Mouse (Mus musculus) adipocyte (in vitro differentiated cells): ENCODE data around the gene Mesd.

Experiments
- DNase-seq: peaks from one replicate; pipeline ENCODE4 v3.0.0-alpha.2; 2016; ENCODE audit warnings: low spot score

Mesd gene

DNA sequence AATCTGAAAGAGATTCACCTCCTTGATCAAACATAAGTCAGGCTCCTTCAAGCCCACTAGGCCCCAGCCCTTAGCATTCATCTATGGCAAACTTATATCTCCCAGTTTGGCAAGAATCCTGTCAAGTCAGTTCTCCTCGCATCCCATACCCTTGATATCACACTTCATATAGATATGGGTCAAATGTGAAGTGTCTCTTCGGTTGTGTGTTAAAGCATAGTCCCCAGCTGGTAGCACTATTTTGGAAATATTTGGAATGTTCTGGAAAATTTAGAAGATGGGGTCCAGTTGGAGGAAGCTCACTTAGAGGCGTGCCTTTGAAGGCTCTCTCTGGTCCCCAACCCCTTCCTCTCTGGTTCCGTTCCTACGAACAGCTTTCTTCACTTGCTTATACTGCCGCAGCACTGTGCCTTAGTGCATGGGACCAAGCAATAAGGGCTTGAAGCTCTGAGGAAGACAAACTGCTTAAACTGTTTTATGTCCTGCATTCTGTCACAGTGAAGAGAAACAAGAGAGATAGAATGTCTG, 29.2 kb downstream of the Mesd start:
- DNase-seq = no peak

DNA sequence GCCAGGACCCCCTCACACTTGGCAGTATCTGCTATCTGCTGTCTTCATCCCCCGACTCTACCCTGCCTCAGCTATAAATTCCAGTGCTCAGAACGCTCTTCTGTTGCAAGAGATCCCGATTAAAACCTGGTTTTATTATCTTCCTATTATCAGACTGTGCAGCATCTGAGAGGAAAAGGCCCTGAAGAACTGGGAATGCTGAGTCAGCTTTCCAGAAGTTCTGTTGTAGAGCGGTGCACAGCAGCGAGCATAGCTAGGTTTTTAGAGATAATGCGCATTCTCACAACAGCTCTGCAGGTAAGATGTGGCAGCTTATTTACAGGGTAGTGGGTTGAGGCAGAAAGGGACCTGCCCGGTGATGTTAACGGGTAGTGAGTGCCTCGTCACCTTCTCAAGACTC, 29.7 kb downstream of the Mesd start:
- DNase-seq = no peak

DNA sequence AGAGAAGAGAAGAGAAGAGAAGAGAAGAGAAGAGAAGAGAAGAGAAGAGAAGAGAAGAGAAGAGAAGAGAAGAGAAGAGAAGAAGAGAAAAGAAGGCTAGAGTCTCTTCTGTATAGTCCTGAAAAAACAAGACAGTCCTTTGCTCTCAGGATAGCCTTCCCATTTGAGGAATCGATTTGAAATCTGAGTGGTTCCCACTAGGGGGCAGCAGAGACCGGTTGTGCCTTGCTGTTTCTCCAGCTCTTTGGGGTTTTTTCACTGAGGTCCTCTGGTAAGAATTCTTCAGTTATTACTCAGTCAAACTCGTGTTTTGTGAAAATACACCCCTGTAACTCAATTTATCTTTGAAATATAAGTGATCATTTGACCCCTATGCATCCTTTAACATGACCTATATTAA, 30.3 kb downstream of the Mesd start:
- DNase-seq = peak; percentile 87

DNA sequence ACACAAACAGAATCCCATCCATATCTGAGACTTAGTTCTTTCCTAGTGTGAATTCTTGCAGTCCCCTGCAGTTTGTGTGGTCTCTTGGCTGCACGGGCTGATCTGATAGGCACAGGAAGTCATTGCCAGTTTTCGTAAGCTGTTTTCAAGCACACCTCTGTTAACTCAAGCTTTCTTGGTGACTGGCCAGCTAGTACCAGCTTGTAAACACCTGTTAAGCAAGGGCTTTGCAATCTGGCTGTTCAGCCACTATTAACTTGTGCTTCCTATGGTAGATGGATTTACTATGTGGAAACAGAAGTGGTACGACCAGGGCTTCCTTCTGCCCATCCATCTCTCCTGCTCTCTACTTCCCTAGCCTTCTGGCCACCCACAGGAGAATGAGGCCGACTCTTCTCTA, 36.0 kb downstream of the Mesd start:
- DNase-seq = no peak

DNA sequence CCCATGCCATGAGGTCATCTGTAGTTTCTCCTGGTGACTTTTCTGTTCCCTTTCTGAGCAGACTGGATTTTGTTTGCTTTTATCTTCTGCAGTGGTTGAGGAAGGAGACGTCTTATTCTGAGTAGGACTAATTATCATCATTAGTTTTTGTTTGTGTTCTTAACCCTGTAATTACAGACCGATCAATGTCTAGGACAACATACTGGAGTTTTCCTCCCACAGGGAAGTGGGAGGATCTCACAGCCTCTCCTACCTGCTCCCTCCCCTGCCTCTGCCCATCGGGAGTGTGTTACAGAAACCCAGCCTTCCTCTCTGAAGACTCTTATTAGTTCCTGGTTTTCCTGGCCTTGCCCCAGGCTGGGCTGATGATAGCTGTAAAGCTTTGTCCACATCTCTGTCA, 37.4 kb downstream of the Mesd start:
- DNase-seq = no peak

DNA sequence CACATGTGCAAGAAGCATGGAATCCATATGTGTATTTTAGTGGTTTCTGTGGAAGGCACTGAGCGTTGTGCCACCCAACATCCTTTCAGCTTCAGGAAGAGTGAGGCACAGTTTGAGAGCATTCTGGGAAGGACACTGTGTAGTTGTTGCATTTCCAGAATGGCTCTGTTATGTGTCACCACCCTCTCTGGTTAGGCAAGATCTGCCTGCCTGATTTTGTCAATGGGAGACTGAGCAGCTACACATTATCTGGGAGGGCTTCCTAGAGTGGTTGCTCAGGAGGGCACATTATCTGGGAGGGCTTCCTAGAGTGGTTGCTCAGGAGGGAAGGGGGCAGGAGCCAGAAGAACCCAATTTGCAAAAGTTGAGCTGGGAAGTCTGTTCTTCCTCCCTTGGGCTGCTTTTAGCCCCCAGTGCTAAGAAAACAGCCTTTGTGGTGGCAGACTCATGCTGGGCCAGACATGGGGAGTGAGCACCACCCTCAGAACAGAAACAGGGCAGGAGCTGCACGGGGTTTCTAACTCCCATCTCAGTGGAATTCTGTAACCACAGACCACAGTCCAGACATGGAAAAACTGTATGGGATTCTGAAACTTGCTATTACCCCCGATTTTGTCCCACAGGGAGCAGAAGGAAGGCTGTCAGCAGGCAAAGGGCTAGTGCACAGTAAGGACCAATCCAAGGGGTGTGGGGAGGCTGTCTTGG, 54.9 kb downstream of the Mesd start:
- no peak for DNase-seq

DNA sequence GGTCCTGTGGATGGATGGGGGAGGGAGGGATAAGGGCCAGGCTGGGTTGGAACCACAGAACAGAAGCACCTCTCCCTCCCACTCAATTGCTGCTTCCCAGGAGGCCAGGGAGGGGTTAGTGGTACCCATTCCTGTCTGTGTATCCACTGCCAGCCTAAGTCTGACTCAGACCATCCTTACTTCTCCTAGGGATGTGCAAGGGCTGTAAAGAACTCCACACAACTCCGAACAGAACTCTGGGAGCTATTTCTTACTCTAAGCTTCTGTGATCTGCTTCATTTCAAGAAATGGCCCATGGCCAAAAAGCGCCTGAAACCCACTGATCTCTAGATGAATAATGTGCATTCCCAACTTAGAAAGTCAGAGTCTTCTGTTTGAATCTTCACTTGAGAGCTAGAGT, 55.9 kb downstream of the Mesd start:
- no peak for DNase-seq

DNA sequence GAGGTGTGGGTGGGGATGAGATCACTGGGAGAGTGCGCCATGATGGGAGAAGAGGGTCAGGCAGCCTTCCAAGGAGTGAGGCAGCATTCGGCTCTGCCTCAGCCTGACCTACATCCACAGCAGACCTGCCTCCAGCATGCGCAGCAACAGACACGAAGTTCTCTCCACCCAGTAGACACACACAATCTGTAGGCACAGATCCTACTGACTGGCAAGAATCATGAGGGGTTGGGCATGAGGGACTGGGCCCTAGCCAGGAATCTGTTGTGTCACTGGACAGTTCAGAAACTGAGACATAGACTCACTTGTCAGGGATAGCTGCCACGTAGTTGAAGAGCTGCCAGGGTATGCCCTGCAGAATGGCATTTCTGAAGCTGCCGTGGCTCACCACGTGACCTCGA, 57.4 kb downstream of the Mesd start:
- DNase-seq = peak; percentile 37

DNA sequence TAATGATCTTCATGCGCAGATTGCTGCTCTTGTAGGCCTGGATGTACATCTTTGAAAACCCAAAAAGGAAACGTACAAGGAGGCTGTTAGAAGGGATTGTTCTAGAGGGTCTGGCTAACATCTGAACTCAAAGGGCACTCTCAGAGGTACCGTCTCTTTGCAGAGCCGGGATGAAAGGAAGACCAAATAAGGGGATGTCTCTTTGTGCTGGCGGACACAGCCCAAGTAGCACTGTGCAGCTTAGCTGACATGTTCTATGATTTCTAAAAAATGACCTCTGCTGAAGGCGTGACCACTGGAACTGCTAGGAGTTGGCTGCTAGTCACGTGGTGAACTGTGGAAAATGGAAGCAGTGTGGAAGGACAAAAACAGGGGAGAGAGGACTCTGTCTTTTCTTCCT, 64.5 kb downstream of the Mesd start:
- no peak for DNase-seq

DNA sequence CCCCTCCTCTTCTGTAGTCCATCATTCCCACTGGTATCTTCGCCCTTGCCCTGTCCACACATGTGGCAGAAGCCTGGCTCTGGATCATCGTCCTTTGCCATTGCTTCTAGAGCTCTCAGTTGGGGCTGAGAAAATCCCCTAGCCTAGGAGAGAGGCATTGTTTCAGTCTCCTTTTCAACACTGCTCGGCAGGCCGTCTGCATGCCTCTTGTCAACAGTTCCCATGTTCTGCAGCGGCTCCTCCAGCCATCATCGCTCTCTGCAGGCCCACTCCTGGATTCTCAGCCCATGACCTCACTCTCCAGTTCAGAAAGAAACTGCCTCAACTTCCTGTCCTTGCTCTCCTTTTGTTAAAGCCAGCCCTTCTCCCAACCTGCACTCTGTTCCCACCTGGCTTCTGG, 65.4 kb downstream of the Mesd start:
- no peak for DNase-seq
